In the genomic region with DNA sequence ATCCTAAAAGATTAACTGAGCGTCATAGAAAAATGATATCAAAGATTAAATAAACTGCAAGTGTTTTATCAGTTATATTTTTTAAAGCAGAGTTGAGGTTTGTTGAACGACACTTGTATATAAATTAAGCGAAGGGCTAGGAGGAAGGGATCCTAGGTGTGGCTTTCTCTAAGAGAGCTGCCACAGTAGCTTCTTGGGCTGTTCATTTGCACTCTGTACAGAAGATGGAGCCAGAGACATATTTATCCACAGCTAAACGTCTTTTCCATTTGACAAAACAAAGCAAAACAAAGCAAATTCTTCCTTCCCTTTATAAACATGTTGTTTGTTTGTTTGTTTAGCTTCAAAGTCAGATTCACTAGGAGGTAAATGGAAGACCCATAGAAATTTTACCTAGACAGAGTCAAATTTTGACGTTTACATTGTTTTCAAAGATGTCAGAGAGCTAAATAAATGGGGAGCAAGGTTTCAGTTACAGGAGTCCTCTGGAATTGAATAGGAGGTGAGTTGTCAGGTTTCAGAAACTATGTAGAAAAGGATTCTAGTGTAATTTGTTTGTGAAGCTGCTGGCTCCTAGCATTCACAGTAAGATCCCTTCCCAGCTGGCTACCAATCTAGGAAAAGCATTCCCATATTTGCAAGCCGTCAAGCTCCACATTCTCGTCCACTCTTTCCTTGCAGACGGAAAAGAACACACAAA, we compare ENCODE assay signal across 9 mouse cellular contexts. TPM values are rescaled to one million over a fixed set of nuclear protein-coding genes. Genes with fewer than 3 reads are reported as not detected.
A peak's percentile ranks its signal among the peaks of the same experiment; 100 is the strongest.
DNase-seq lines count a peak whose midpoint lies in the region; ATAC-seq lines count a peak whose summit lies in the region.
"Had no signal": no experiment of that assay in that cellular context is flagged by ENCODE, and none has a peak within 500 bp of the region (broad histone marks: within the 10 kb centered on the region; RNA-seq: fewer than 3 reads in every experiment).

No protein-coding gene starts in this region.

- no peaks in the 10 kb centered on the region for H3K36me3 ChIP-seq in neural tube, embryonic 11.5 days (ENCODE audit: control insufficient read depth, insufficient read depth, low read length)
- H3K36me3 ChIP-seq in kidney, embryonic 15.5 days = no peaks in the 10 kb centered on the region

- no peak overlapping the region for H3K27ac ChIP-seq in neural tube, embryonic 11.5 days (ENCODE audit: low read depth, low read length)
- no peak overlapping the region for H3K27ac ChIP-seq in kidney, embryonic 15.5 days

- H3K4me2 ChIP-seq in neural tube, embryonic 11.5 days (ENCODE audit: low read depth) = 0 out of 2 replicates have a peak overlapping the region, but pooled peaks have one; percentile 9
- peak overlapping the region; percentile 22; the same call in 1 of the 2 replicates for H3K4me2 ChIP-seq in kidney, embryonic 15.5 days

- peaks cover 5% of the 10 kb centered on the region; the same call in 1 of the 2 replicates for H3K4me1 ChIP-seq in neural tube, embryonic 11.5 days (ENCODE audit: control insufficient read depth, insufficient read depth, low read length)
- peaks cover 20% of the 10 kb centered on the region for H3K4me1 ChIP-seq in kidney, embryonic 15.5 days

- H3K27me3 ChIP-seq in neural tube, embryonic 11.5 days (ENCODE audit: control insufficient read depth, insufficient read depth, low read length) = no peaks in the 10 kb centered on the region
- H3K27me3 ChIP-seq in kidney, embryonic 15.5 days = no peaks in the 10 kb centered on the region

- H3K9me3 ChIP-seq in neural tube, embryonic 11.5 days (ENCODE audit: control insufficient read depth, low read length) = no peaks in the 10 kb centered on the region
- no peaks in the 10 kb centered on the region for H3K9me3 ChIP-seq in kidney, embryonic 15.5 days (replicated peaks)

- H3K4me3 ChIP-seq in neural tube, embryonic 11.5 days (ENCODE audit: low read depth, low read length) = no peak overlapping the region
- H3K4me3 ChIP-seq in kidney, embryonic 15.5 days (replicated peaks) = no peak overlapping the region
- H3K4me3 ChIP-seq: erythroblast, embryonic 14.5 days had no signal

- DNase-seq in cerebellum, adult 9-10 months = peak; percentile 29
- no peak for DNase-seq in cerebellum, adult 11 months
- DNase-seq in neural tube, embryonic 11.5 days (ENCODE audit: low spot score) = peak; percentile 22
- DNase-seq in neural tube, embryonic 10.5 days (ENCODE audit: extremely low spot score, low spot score) = no peak
- DNase-seq in retina, postnatal 1 day = peak; percentile 53
- no peak for DNase-seq in thymus, postnatal 0 days (ENCODE audit: low spot score)
- no peak for DNase-seq in cerebellum, adult 8-10 months

- ATAC-seq in neural tube, embryonic 11.5 days (ENCODE audit: insufficient read depth, low FRiP score, low TSS enrichment) = no peak
- 0 out of 2 replicates have a peak, but pooled peaks have one; percentile 43 for ATAC-seq in kidney, embryonic 15.5 days (replicated peaks; ENCODE audit: low FRiP score)

- no peak overlapping the region for H3K9ac ChIP-seq in neural tube, embryonic 11.5 days (ENCODE audit: low read length)
- no peak overlapping the region for H3K9ac ChIP-seq in kidney, embryonic 15.5 days

- WGBS in neural tube, embryonic 11.5 days = 26% methylated on average over 8 of the region's 8 CpGs
- 25% methylated on average over 8 of the region's 8 CpGs for WGBS in kidney, embryonic 15.5 days

RNA-seq across cellular contexts. Expression of a gene that starts 4.0 kb away (rescaled TPM):
- polyA plus RNA-seq in neural tube, embryonic 11.5 days (2014; fragmentation: Nextera tagmentation; extraction: Ambion mirVana) = 157 and 158 TPM in 2 replicates
- 141 and 151 TPM in 2 replicates for polyA plus RNA-seq in kidney, embryonic 15.5 days (2015; fragmentation: Nextera tagmentation; extraction: Ambion mirVana)
- polyA plus RNA-seq in thymus, postnatal 0 days (2015; fragmentation: Nextera tagmentation; extraction: Ambion mirVana) = 15.6 and 18.4 TPM in 2 replicates
- polyA plus RNA-seq: erythroblast, embryonic 14.5 days had no signal

Comparison
In these comparisons a context has a peak if more than half of its experiments do, and no peak if none do; other contexts are left out.
1. DNase-seq: peak in cerebellum, adult 9-10 months (single experiment), neural tube, embryonic 11.5 days (single experiment) and retina, postnatal 1 day (single experiment); none in cerebellum, adult 11 months (single experiment), neural tube, embryonic 10.5 days (single experiment), thymus, postnatal 0 days (single experiment) and cerebellum, adult 8-10 months (single experiment).